ENCODE assay signal across 8 mouse cellular contexts in the genomic region with DNA sequence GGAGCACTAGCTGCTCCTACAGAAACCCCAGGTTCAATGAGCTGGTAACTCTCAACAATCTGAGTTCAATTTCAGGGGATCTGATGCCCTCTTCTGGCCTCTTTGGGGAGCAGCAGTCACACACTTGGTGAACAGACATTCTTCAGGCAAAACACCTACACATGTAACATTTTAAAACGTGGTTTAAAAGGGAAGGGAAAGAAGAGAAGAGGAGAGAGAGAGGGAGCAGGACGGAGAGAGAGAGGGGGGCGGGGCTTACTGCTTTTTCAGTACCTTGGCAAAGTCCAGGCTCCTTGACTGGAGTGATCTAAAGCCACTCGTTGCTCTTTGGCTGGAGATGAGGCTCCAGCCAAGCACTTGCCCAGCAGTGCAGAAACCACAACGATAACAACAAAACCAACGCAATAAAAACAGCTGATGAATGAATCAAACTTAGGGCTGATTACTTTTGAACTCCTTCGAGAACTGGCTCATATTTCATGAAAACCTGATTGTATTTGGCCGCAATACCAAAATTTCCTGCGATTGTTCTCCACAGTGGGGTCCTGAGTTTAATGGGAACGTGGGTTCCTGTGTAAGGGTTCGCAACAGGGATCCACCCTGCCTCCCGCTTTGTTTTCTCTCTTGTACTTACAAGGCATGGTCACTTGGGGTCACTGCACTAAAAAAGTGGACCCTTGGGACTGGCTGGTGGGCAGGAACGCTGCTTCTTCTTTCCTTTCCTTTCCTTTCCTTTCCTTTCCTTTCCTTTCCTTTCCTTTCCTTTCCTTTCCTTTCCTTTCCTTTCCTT. TPM values are rescaled to one million over a fixed set of nuclear protein-coding genes. Genes with fewer than 3 reads are reported as not detected.
DNase-seq lines count a peak whose midpoint lies in the region; ATAC-seq and TF ChIP-seq lines count a peak whose summit lies in the region.

No protein-coding gene starts in this region.

- H3K9ac ChIP-seq in kidney, embryonic 16.5 days (replicated peaks; ENCODE audit: low read length): no peak overlapping the region
- no peak overlapping the region for H3K9ac ChIP-seq in midbrain, embryonic 15.5 days

- H3K36me3 ChIP-seq in kidney, embryonic 16.5 days (ENCODE audit: insufficient read depth, low read length): no peaks in the 10 kb centered on the region
- H3K36me3 ChIP-seq in midbrain, embryonic 15.5 days (replicated peaks): no peaks in the 10 kb centered on the region

- no peaks in the 10 kb centered on the region for H3K9me3 ChIP-seq in kidney, embryonic 16.5 days (ENCODE audit: low read length)
- no peaks in the 10 kb centered on the region for H3K9me3 ChIP-seq in midbrain, embryonic 15.5 days

- H3K4me2 ChIP-seq in kidney, embryonic 16.5 days (replicated peaks; ENCODE audit: low read depth, low read length): peak overlapping the region; percentile 19; the same call in 1 of the 2 replicates
- no peak overlapping the region for H3K4me2 ChIP-seq in midbrain, embryonic 15.5 days

- no peaks in the 10 kb centered on the region for H3K27me3 ChIP-seq in kidney, embryonic 16.5 days (ENCODE audit: insufficient read depth, low read length)
- H3K27me3 ChIP-seq in midbrain, embryonic 15.5 days (replicated peaks): peaks cover 3% of the 10 kb centered on the region; the same call in 1 of the 2 replicates

- no peak for DNase-seq in layer of hippocampus, adult 2 months (ENCODE audit: low spot score in 2 of 2)
- DNase-seq in layer of hippocampus, postnatal 36 days: no peak
- no peak for DNase-seq in cerebellum, postnatal 4 days (ENCODE audit: low spot score in 2 of 2)
- no peak for DNase-seq in ovary, adult 18-20 months (ENCODE audit: low spot score)

- peaks cover 19% of the 10 kb centered on the region for H3K4me1 ChIP-seq in brown adipose tissue, adult 24 weeks (ENCODE audit: control insufficient read depth, insufficient read depth, insufficient read length, low read length)
- H3K4me1 ChIP-seq in kidney, embryonic 16.5 days (ENCODE audit: insufficient read depth, low read length): no peaks in the 10 kb centered on the region
- no peaks in the 10 kb centered on the region for H3K4me1 ChIP-seq in midbrain, embryonic 15.5 days

- ATAC-seq in kidney, embryonic 16.5 days (ENCODE audit: low FRiP score, low TSS enrichment): peak; percentile 57; the same call in 1 of the 2 replicates
- ATAC-seq in monocyte, adult 5-6 weeks (replicated peaks; ENCODE audit: insufficient number of reproducible peaks, low FRiP score, low TSS enrichment, poor library complexity, severe bottlenecking): peak; percentile 51; the same call in 1 of the 2 replicates
- no peak for ATAC-seq in midbrain, embryonic 15.5 days (replicated peaks)

- H3K27ac ChIP-seq in layer of hippocampus, adult 2 months: no peak overlapping the region
- peak overlapping the region; percentile 97 for H3K27ac ChIP-seq in brown adipose tissue, adult 24 weeks (replicated peaks; ENCODE audit: low read depth, low read length)
- H3K27ac ChIP-seq in kidney, embryonic 16.5 days (ENCODE audit: low read length): no peak overlapping the region
- H3K27ac ChIP-seq in midbrain, embryonic 15.5 days: no peak overlapping the region

- TF ChIP-seq CTCF in layer of hippocampus, adult 2 months (conservative IDR thresholded peaks at IDR 0.05): peak; percentile 70

- H3K4me3 ChIP-seq in layer of hippocampus, adult 2 months: no peak overlapping the region
- H3K4me3 ChIP-seq in brown adipose tissue, adult 24 weeks (ENCODE audit: insufficient read depth, low read depth, low read length): peak overlapping the region; percentile 21; the same call in 1 of the 2 replicates
- no peak overlapping the region for H3K4me3 ChIP-seq in kidney, embryonic 16.5 days (ENCODE audit: low read length)
- H3K4me3 ChIP-seq in midbrain, embryonic 15.5 days: no peak overlapping the region

- 44% methylated on average over 13 of the region's 13 CpGs for WGBS in kidney, embryonic 16.5 days
- WGBS in midbrain, embryonic 15.5 days: 64% methylated on average over 13 of the region's 13 CpGs

RNA-seq across cellular contexts. Expression of gene Exoc6, which starts 6.5 kb away (rescaled TPM):
- total RNA-seq in layer of hippocampus, adult 2 months (2021): 10 to 100 TPM; 53.3 to 54.7 TPM
- total RNA-seq in layer of hippocampus, postnatal 36 days (2021): 10 to 100 TPM; 48.1 to 52.3 TPM
- polyA plus RNA-seq in brown adipose tissue, adult 24 weeks (2012; ENCODE audit: insufficient read depth, insufficient read length, missing spikeins): 15.8 and 18.1 TPM in 2 replicates
- polyA plus RNA-seq in kidney, embryonic 16.5 days (2015; fragmentation: Nextera tagmentation; extraction: Ambion mirVana): 25.3 and 26.9 TPM in 2 replicates
- total RNA-seq in monocyte, adult 5-6 weeks (2017): 70.9 to 85.0 TPM (median 76.3 TPM) in 3 replicates
- polyA plus RNA-seq in midbrain, embryonic 15.5 days (2015; fragmentation: Nextera tagmentation; extraction: Ambion mirVana): 19.6 and 22.1 TPM in 2 replicates
